Mouse (Mus musculus) liver, embryonic 14.5 days (tissue): ENCODE data around the gene Arpin. TPM values are rescaled to one million over a fixed set of nuclear protein-coding genes. Genes with fewer than 3 reads are reported as not detected.
A peak's percentile ranks its signal among the peaks of the same experiment; 100 is the strongest.

Source experiments
- ATAC-seq: fragments of 200-750 bp; cut with Nextera tagmentation; 2 replicates; pipeline ENCODE4 v1.8.0; 2017; ENCODE audit warnings: moderate number of reproducible peaks, mild to moderate bottlenecking, moderate library complexity; ENCODE audit not compliant: insufficient read depth
- DNase-seq, 3 experiments: peaks; one replicate each; pipeline ENCODE4 v3.0.0-alpha.2; 2012 to 2013; ENCODE audit warnings: low read depth in 3 of 3, low spot score in 3 of 3
- H3K27ac ChIP-seq: fragments of 300-500 bp; sonication (generic); 2 replicates; pipeline ENCODE4 v1.5.1; 2014; ENCODE audit warnings: moderate library complexity, mild to moderate bottlenecking, control low read depth, inconsistent platforms
- H3K27me3 ChIP-seq: fragments of 300-500 bp; sonication (generic); 2 replicates; pipeline ENCODE4 v1.6.1; 2014; ENCODE audit warnings: mild to moderate bottlenecking, low read length, moderate library complexity; ENCODE audit not compliant: control insufficient read depth, insufficient read depth
- H3K36me3 ChIP-seq: fragments of 300-500 bp; sonication (generic); replicated peaks from 2 replicates; pipeline ENCODE4 v1.6.1; 2014; ENCODE audit warnings: low read depth; ENCODE audit not compliant: control insufficient read depth, insufficient read depth
- H3K4me1 ChIP-seq, 2 experiments: fragments of 200-500 bp in 1 of 2; fragments of 300-500 bp in 1 of 2; sonication (generic) in 1 of 2; replicated peaks; 2 replicates each; pipeline ENCODE4 v1.6.1; 2012 to 2014; ENCODE audit warnings: antibody characterized with exemption in 1 of 2, inconsistent platforms in 1 of 2, low read length in 1 of 2; ENCODE audit not compliant: control insufficient read depth in 2 of 2, insufficient read depth in 2 of 2
- H3K4me2 ChIP-seq: fragments of 300-500 bp; sonication (generic); 2 replicates; pipeline ENCODE4 v1.6.1; 2014; ENCODE audit warnings: low read depth, mild to moderate bottlenecking, control low read depth, moderate library complexity
- H3K4me3 ChIP-seq, 2 experiments: fragments of 200-500 bp in 1 of 2; fragments of 300-500 bp in 1 of 2; sonication (generic) in 1 of 2; 2 replicates each; pipeline ENCODE4 v1.5.1; 2012 to 2014; ENCODE audit warnings: low read depth in 2 of 2, low read length in 2 of 2, mild to moderate bottlenecking in 2 of 2, control low read depth in 1 of 2, inconsistent platforms in 1 of 2, moderate library complexity in 1 of 2; ENCODE audit not compliant: insufficient read depth in 1 of 2
- H3K9ac ChIP-seq: fragments of 300-500 bp; sonication (generic); replicated peaks from 2 replicates; pipeline ENCODE4 v1.6.1; 2014; ENCODE audit warnings: mild to moderate bottlenecking, control low read depth, moderate library complexity
- H3K9me3 ChIP-seq: fragments of 300-500 bp; sonication (generic); 2 replicates; pipeline ENCODE4 v1.6.1; 2016; ENCODE audit warnings: low read length, mixed read lengths; ENCODE audit not compliant: control insufficient read depth
- CTCF ChIP-seq: IDR thresholded peaks from 2 replicates; pipeline ENCODE4 v1.5.1; 2016; ENCODE audit warnings: antibody characterized with exemption, low read depth, control low read depth
- EP300 ChIP-seq: IDR thresholded peaks from 2 replicates; pipeline ENCODE4 v1.6.1; 2016; ENCODE audit warnings: antibody characterized with exemption, low read depth
- WGBS: fragments of 180-500 bp; shearing (Covaris S2); extraction: QIAGEN DNeasy Blood & Tissue Kit; methylation state at CpG from one replicate; pipeline ENCODE4 v1.1.7; 2014; ENCODE audit not compliant: insufficient replicate concordance; 5-methylcytosine and 5-hydroxymethylcytosine counted together
- polyA plus RNA-seq, 2 experiments: library from polyadenylated mRNA; depleted of rRNA in 1 of 2; stranded (reverse) in 1 of 2; unstranded in 1 of 2; fragments of >200 nt; fragmentation: Nextera tagmentation in 1 of 2; extraction: Ambion mirVana in 1 of 2; gene quantifications; 2 replicates each; pipeline versions ENCODE4 v1.2.1 to v1.2.3; 2012 to 2014

The Arpin gene
- polyA plus RNA-seq, 2 experiments = 1.9 to 3.1 TPM

DNA sequence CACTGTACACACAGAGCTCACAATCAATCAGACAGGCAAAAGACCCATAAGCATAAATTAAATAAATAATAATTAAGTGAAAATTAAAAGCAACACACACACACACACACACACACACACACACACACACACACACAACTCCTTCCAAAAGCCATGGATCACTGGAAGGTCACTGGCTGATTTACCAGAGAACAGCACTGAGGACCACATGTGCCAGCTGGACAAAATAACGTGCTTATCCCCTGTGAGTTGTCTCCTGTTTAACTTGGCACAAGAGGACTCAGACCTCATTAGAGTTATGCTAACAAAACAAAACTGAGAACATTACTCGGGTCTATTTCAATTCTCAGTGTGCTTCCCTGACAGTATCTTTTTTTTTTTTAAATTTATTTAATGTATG lies 27.8 kb downstream of the Arpin start:
- Histone ChIP-seq H3K27me3 (no peaks in the 10 kb centered on the region), H3K36me3 (no peaks in the 10 kb centered on the region; the same call in none of the 2 replicates), H3K27ac (no peak overlapping the region), H3K9me3 (no peaks in the 10 kb centered on the region), H3K9ac (no peak overlapping the region), H3K4me3 (no peak overlapping the region), H3K4me2 (no peak overlapping the region), H3K4me1 (peaks cover 0 to 11% of the 10 kb centered on the region in 2 experiments; a peak in 2 of 4 replicates)
- 65% methylated on average over 2 of the region's 2 CpGs for WGBS
- no peak for TF ChIP-seq CTCF
- no peak for TF ChIP-seq EP300
- ATAC-seq = no peak
- no peak for DNase-seq

DNA sequence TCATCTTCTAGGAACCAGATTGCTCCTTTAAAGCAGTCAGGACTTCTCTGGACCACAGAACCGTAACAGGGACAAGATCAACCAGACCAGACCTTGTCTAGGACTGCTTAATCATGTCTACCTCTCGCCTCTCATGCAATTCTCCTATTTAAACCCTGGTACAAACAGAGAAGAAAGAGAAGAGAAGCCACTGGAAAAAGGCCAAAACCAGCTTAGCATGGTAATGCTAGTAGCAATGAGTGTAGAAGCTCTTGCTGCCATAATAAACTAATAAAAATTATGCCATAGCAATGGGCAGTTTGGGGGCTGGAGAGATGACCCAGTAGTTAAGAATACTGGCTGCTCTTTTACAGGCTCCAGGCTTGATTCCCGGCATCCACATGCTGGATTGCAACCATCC lies 28.2 kb downstream of the Arpin start:
- H3K4me1 ChIP-seq = peaks cover 0 to 11% of the 10 kb centered on the region in 2 experiments; a peak in 2 of 4 replicates
- no peaks in the 10 kb centered on the region for H3K9me3 ChIP-seq
- no peak overlapping the region for H3K4me3 ChIP-seq
- no peak overlapping the region for H3K4me2 ChIP-seq
- TF ChIP-seq CTCF = no peak
- TF ChIP-seq EP300 = no peak
- no peaks in the 10 kb centered on the region for H3K27me3 ChIP-seq
- DNase-seq = no peak
- H3K27ac ChIP-seq = no peak overlapping the region
- H3K9ac ChIP-seq = no peak overlapping the region
- no peak for ATAC-seq
- no peaks in the 10 kb centered on the region; the same call in none of the 2 replicates for H3K36me3 ChIP-seq
- WGBS = 69% methylated on average over 3 of the region's 3 CpGs

DNA sequence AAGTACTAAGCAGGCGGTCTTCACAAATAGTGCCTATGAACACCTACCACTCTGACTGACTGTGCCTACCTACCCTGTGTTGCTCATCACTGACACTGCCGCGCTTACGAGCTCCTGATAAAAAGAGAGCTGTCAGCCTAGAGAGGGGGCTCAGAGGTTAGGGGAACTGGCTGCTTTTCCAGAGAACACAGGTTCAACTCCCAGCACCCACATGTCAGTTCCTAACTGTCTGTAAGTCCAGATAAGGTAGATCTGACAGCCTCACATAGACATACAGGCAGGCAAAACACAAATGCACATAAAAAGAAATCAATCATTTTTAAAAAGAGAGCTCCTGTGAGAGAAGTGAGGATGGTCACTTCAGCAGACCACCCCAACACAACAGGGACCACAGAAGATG lies 30.0 kb downstream of the Arpin start:
- no peak overlapping the region for H3K27ac ChIP-seq
- H3K4me2 ChIP-seq = no peak overlapping the region
- H3K9ac ChIP-seq = no peak overlapping the region
- H3K4me3 ChIP-seq = no peak overlapping the region
- H3K9me3 ChIP-seq = no peaks in the 10 kb centered on the region
- ATAC-seq = no peak
- TF ChIP-seq EP300 (0 out of 2 replicates have a peak, but pooled peaks have one; percentile 8), CTCF (no peak)
- no peaks in the 10 kb centered on the region; the same call in none of the 2 replicates for H3K36me3 ChIP-seq
- 46% methylated on average over 4 of the region's 4 CpGs for WGBS
- peaks cover 0 to 19% of the 10 kb centered on the region in 2 experiments; a peak in 2 of 4 replicates for H3K4me1 ChIP-seq
- no peak for DNase-seq
- no peaks in the 10 kb centered on the region for H3K27me3 ChIP-seq

DNA sequence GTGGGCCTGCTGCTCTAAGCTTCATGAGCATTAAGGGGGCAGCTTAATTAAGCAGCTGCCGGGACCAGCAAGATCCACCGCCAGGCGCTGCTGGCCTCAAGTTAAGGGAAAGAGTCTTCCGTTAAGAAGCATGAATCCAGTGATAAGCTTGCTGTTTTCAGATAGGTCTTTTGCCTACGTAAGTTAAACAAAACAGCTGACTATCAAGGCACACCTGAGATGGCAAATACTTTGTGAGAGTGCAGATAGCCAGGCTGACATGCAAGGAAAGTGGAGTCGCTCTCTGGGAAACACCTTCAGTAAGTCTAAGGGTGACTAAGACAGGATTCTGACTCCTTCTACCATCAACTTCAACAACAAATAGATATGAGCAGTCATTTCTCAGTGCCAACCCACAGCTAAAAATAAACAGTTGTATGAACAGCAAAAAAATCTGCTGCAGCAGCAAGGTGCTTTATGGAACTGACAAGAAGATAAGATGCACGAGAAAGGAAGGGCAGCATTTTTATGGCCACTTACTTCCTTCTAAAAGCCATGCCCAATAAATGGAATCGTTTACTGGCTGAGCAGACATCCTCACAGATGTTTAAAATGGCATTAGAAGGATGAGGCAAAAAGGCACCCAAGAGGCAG lies 31.9 kb downstream of the Arpin start:
- Histone ChIP-seq H3K4me3 (no peak overlapping the region), H3K9ac (no peak overlapping the region), H3K27ac (no peak overlapping the region), H3K9me3 (no peaks in the 10 kb centered on the region), H3K4me2 (no peak overlapping the region), H3K27me3 (no peaks in the 10 kb centered on the region), H3K4me1 (peaks cover 0 to 19% of the 10 kb centered on the region in 2 experiments; a peak in 2 of 4 replicates), H3K36me3 (no peaks in the 10 kb centered on the region; the same call in 1 of the 2 replicates)
- WGBS = 28% methylated on average over 8 of the region's 8 CpGs
- DNase-seq (no peak), ATAC-seq (peak; percentile 37; the same call in 1 of the 2 replicates)
- TF ChIP-seq CTCF (0 out of 2 replicates have a peak, but pooled peaks have one; percentile 10), EP300 (peak; percentile 71)

DNA sequence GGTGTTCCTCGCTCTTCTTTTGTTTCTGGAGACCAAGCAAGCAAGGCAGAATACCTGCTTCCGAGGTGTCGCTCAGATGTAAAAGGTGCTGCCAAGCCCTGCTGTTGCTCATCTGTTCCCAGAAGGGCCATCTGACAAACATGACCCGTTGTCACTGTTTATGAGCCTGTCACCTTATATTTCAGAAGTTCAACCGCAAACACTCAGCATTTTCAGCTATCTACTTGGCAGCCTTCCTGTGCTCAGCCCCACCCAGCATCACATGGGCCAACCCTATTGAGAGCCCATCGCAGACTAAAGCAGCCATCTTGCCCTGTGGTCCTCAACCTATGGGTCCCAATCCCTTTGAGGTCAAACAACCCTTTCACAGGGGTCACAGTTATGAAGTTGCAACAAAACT lies 34.4 kb downstream of the Arpin start:
- no peak overlapping the region for H3K9ac ChIP-seq
- 53% methylated on average over 6 of the region's 6 CpGs for WGBS
- no peak overlapping the region for H3K27ac ChIP-seq
- TF ChIP-seq EP300 (no peak), CTCF (no peak)
- H3K27me3 ChIP-seq = no peaks in the 10 kb centered on the region
- DNase-seq (no peak), ATAC-seq (peak; percentile 45; the same call in 1 of the 2 replicates)
- H3K9me3 ChIP-seq = no peaks in the 10 kb centered on the region
- no peak overlapping the region for H3K4me2 ChIP-seq
- no peak overlapping the region for H3K4me3 ChIP-seq
- H3K4me1 ChIP-seq = peaks cover 0 to 19% of the 10 kb centered on the region in 2 experiments; a peak in 2 of 4 replicates
- H3K36me3 ChIP-seq = no peaks in the 10 kb centered on the region; the same call in 1 of the 2 replicates
